Mouse (Mus musculus): ENCODE data around the gene Gapdh.
A peak's percentile ranks its signal among the peaks of the same experiment; 100 is the strongest.

DNA sequence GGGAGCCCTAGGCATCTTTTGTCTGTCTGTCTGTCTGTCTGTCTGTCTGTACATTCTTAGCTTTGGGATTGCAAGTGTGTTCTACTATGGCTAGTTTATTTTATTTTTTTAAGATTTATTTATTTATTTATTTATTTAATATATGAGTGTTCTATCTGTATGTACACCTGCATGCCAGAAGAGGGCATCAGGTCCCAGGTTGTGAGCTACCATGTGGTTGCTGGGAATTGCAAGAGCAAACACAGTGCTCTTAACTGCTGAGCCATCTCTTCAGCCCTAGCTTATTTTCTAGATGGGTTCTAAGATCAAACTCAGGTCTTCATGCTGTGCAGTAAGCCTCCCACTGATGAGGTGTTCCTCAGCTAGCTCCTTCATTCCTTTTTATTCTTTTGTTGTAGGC is 11.7 kb downstream of the Gapdh start:
- TF ChIP-seq CTCF (conservative IDR thresholded peaks at IDR 0.05; ENCODE audit: low read length) (peak; percentile 17; the same call in 1 of the 2 replicates), NANOG (IDR thresholded peaks at IDR 0.05; ENCODE audit: borderline replicate concordance, low read length) (no peak)
